Mouse (Mus musculus) neural tube, embryonic 14.5 days (tissue): ENCODE results near the gene Gm38393. TPM values are rescaled to one million over a fixed set of nuclear protein-coding genes. Genes with fewer than 3 reads are reported as not detected.

Experiments
- polyA plus RNA-seq: library from polyadenylated mRNA; unstranded; fragments of >200 nt; fragmentation: Nextera tagmentation; extraction: Ambion mirVana; gene quantifications from 2 replicates; pipeline ENCODE4 v1.2.1, GENCODE M21; 2014

Gm38393 gene
- polyA plus RNA-seq, 1 experiment from 2014 or later: 10.6 TPM

Other genes starting within 250 kb of the Gm38393 start
- 672 and 684 TPM in 2 replicates for gene Snurf, start within 50 bp of the Gm38393 start, polyA plus RNA-seq
- 977 and 1,218 TPM in 2 replicates for gene Snrpn, start 135.2 kb upstream of the Gm38393 start, polyA plus RNA-seq